8 mouse cellular contexts compared by ENCODE assay signal in genomic region chr1:182398171-182398570, GRCm38 (mm10). TPM values are rescaled to one million over a fixed set of nuclear protein-coding genes. Genes with fewer than 3 reads are reported as not detected.
DNase-seq lines count a peak whose midpoint lies in the region; ATAC-seq and TF ChIP-seq lines count a peak whose summit lies in the region.
"Had no signal": no experiment of that assay in that cellular context is flagged by ENCODE, and none has a peak within 500 bp of the region (broad histone marks: within the 10 kb centered on the region; RNA-seq: fewer than 3 reads in every experiment).

No protein-coding gene starts in this region.

- intact Hi-C loops in heart, postnatal 10 days (cut with DNase I) = no loop called here

- no peak overlapping the region for H3K27ac ChIP-seq in heart, embryonic 10.5 days
- H3K27ac ChIP-seq in midbrain, embryonic 14.5 days (replicated peaks; ENCODE audit: low read depth, low read length) = no peak overlapping the region
- H3K27ac ChIP-seq in midbrain, embryonic 13.5 days = no peak overlapping the region
- no peak overlapping the region for H3K27ac ChIP-seq in hindbrain, postnatal 0 days

- DNase-seq in heart, postnatal 10 days = peak; percentile 31 to 51
- DNase-seq in heart, embryonic 10.5 days (ENCODE audit: low spot score) = no peak
- DNase-seq in midbrain, embryonic 14.5 days = peak; percentile 46
- peak; percentile 59 for DNase-seq in hindbrain, postnatal 0 days (ENCODE audit: low spot score)
- peak; percentile 50 for DNase-seq in lung, postnatal 36 days
- DNase-seq in cerebellum, adult 18-20 months = no peak

- H3K4me3 ChIP-seq in heart, embryonic 10.5 days = no peak overlapping the region
- no peak overlapping the region for H3K4me3 ChIP-seq in midbrain, embryonic 14.5 days (replicated peaks; ENCODE audit: low read depth, low read length)
- no peak overlapping the region for H3K4me3 ChIP-seq in midbrain, embryonic 13.5 days (replicated peaks)
- H3K4me3 ChIP-seq in hindbrain, postnatal 0 days (ENCODE audit: low read length) = no peak overlapping the region
- H3K4me3 ChIP-seq: limb, embryonic 13.5 days had no signal

- H3K27me3 ChIP-seq in heart, embryonic 10.5 days (ENCODE audit: insufficient read depth, poor library complexity, severe bottlenecking) = no peaks in the 10 kb centered on the region
- no peaks in the 10 kb centered on the region for H3K27me3 ChIP-seq in midbrain, embryonic 14.5 days (ENCODE audit: control insufficient read depth, insufficient read depth, low read length)
- H3K27me3 ChIP-seq in midbrain, embryonic 13.5 days = no peaks in the 10 kb centered on the region
- no peaks in the 10 kb centered on the region for H3K27me3 ChIP-seq in hindbrain, postnatal 0 days (ENCODE audit: insufficient read depth, low read length)
- H3K27me3 ChIP-seq: limb, embryonic 13.5 days had no signal

- no peaks in the 10 kb centered on the region for H3K36me3 ChIP-seq in heart, embryonic 10.5 days
- H3K36me3 ChIP-seq in midbrain, embryonic 14.5 days (ENCODE audit: control insufficient read depth, insufficient read depth, low read length) = no peaks in the 10 kb centered on the region
- no peaks in the 10 kb centered on the region for H3K36me3 ChIP-seq in midbrain, embryonic 13.5 days
- H3K36me3 ChIP-seq in hindbrain, postnatal 0 days (ENCODE audit: insufficient read depth, low read length) = no peaks in the 10 kb centered on the region
- H3K36me3 ChIP-seq: limb, embryonic 13.5 days had no signal

- TF ChIP-seq CTCF in hindbrain, postnatal 0 days (IDR thresholded peaks at IDR 0.05; ENCODE audit: low read depth) = no peak

- ATAC-seq in midbrain, embryonic 14.5 days (ENCODE audit: low FRiP score, low TSS enrichment) = no peak
- no peak for ATAC-seq in midbrain, embryonic 13.5 days
- ATAC-seq in hindbrain, postnatal 0 days = peak; percentile 80

- peaks cover 18% of the 10 kb centered on the region for H3K4me1 ChIP-seq in heart, embryonic 10.5 days
- H3K4me1 ChIP-seq in midbrain, embryonic 14.5 days (ENCODE audit: control insufficient read depth, insufficient read depth, low read length) = no peaks in the 10 kb centered on the region
- H3K4me1 ChIP-seq in midbrain, embryonic 13.5 days (replicated peaks) = no peaks in the 10 kb centered on the region
- no peaks in the 10 kb centered on the region for H3K4me1 ChIP-seq in hindbrain, postnatal 0 days (ENCODE audit: insufficient read depth, low read length)

- H3K9ac ChIP-seq in midbrain, embryonic 14.5 days (replicated peaks; ENCODE audit: low read length) = no peak overlapping the region
- H3K9ac ChIP-seq in midbrain, embryonic 13.5 days (replicated peaks) = no peak overlapping the region
- H3K9ac ChIP-seq in hindbrain, postnatal 0 days (replicated peaks; ENCODE audit: low read length) = no peak overlapping the region
- H3K9ac ChIP-seq: limb, embryonic 13.5 days had no signal

- 72% methylated on average over 8 of the region's 8 CpGs for WGBS in heart, embryonic 10.5 days
- 63% methylated on average over 8 of the region's 8 CpGs for WGBS in midbrain, embryonic 14.5 days
- 75% methylated on average over 8 of the region's 8 CpGs for WGBS in midbrain, embryonic 13.5 days
- 42% methylated on average over 8 of the region's 8 CpGs for WGBS in hindbrain, postnatal 0 days

- H3K4me2 ChIP-seq in midbrain, embryonic 14.5 days (ENCODE audit: low read length) = no peak overlapping the region
- H3K4me2 ChIP-seq in midbrain, embryonic 13.5 days (replicated peaks) = no peak overlapping the region
- no peak overlapping the region for H3K4me2 ChIP-seq in hindbrain, postnatal 0 days (ENCODE audit: low read depth, low read length)
- H3K4me2 ChIP-seq: limb, embryonic 13.5 days had no signal

- H3K9me3 ChIP-seq in heart, embryonic 10.5 days = no peaks in the 10 kb centered on the region
- no peaks in the 10 kb centered on the region for H3K9me3 ChIP-seq in midbrain, embryonic 14.5 days (ENCODE audit: control insufficient read depth, low read length)
- H3K9me3 ChIP-seq in midbrain, embryonic 13.5 days = no peaks in the 10 kb centered on the region
- H3K9me3 ChIP-seq in hindbrain, postnatal 0 days (ENCODE audit: low read length) = no peaks in the 10 kb centered on the region
- H3K9me3 ChIP-seq: limb, embryonic 13.5 days had no signal

RNA-seq across cellular contexts. Expression of gene Trp53bp2, which starts 10.8 kb away (rescaled TPM):
- 10 to 100 TPM; 17.2 to 20.3 TPM for total RNA-seq in heart, postnatal 10 days (2021)
- 17.3 and 23.4 TPM in 2 replicates for polyA plus RNA-seq in heart, embryonic 10.5 days (2016; fragmentation: Nextera tagmentation; extraction: Ambion mirVana)
- 13.9 and 25.5 TPM in 2 replicates for polyA plus RNA-seq in midbrain, embryonic 14.5 days (2014; fragmentation: Nextera tagmentation; extraction: Ambion mirVana)
- 24.0 and 25.7 TPM in 2 replicates for polyA plus RNA-seq in midbrain, embryonic 13.5 days (2015; fragmentation: Nextera tagmentation; extraction: Ambion mirVana)
- 20.8 and 36.3 TPM in 2 replicates for total RNA-seq in hindbrain, postnatal 0 days (2014; rRNA removed)
- polyA plus RNA-seq in hindbrain, postnatal 0 days (2015; fragmentation: Nextera tagmentation; extraction: Ambion mirVana) = 11.2 and 11.7 TPM in 2 replicates

RNA-seq across cellular contexts. Expression of gene Fbxo28, which starts 56.7 kb away (rescaled TPM):
- 10 to 100 TPM; 23.5 to 26.1 TPM for total RNA-seq in heart, postnatal 10 days (2021)
- polyA plus RNA-seq in heart, embryonic 10.5 days (2016; fragmentation: Nextera tagmentation; extraction: Ambion mirVana) = 14.6 and 19.0 TPM in 2 replicates
- polyA plus RNA-seq in midbrain, embryonic 14.5 days (2014; fragmentation: Nextera tagmentation; extraction: Ambion mirVana) = 33.5 and 40.9 TPM in 2 replicates
- 27.3 and 29.8 TPM in 2 replicates for polyA plus RNA-seq in midbrain, embryonic 13.5 days (2015; fragmentation: Nextera tagmentation; extraction: Ambion mirVana)
- total RNA-seq in hindbrain, postnatal 0 days (2014; rRNA removed) = 26.0 and 35.0 TPM in 2 replicates
- polyA plus RNA-seq in hindbrain, postnatal 0 days (2015; fragmentation: Nextera tagmentation; extraction: Ambion mirVana) = 14.9 and 15.8 TPM in 2 replicates

Comparison
In these comparisons a context has a peak if more than half of its experiments do, and no peak if none do; other contexts are left out.
1. DNase-seq: peak in heart, postnatal 10 days (2 of 2), midbrain, embryonic 14.5 days (single experiment), hindbrain, postnatal 0 days (single experiment) and lung, postnatal 36 days (single experiment); none in heart, embryonic 10.5 days (single experiment) and cerebellum, adult 18-20 months (0 of 2).